Mouse (Mus musculus): Measurements from ENCODE around the gene Dpf2. TPM values are rescaled to one million over a fixed set of nuclear protein-coding genes. Genes with fewer than 3 reads are reported as not detected.

Dpf2 gene
- not detected in 2 replicates for polyA plus RNA-seq (2012; ENCODE audit: insufficient read depth, insufficient read length, low replicate concordance, missing spikeins)

GRCm38 (mm10) chr19:5913007-5913719 lies at the start of gene Dpf2:
Gene Dpf2 (minus strand): TSS chr19:5913010.
- Histone ChIP-seq H3K4me3 (ENCODE audit: insufficient read depth, low read depth, low read length) (peak within 1 kb of the TSS; percentile 89), H3K4me1 (ENCODE audit: control insufficient read depth, insufficient read depth, low read length) (peaks cover 11% of the 10 kb centered on the region), H3K27ac (ENCODE audit: insufficient read depth, low read depth, low read length) (peak within 1 kb of the TSS; percentile 82)
- 17% methylated on average over 13 of the region's 13 CpGs for WGBS
- TF ChIP-seq POLR2A (IDR thresholded peaks at IDR 0.05; ENCODE audit: insufficient read depth, low read depth, low read length) (peak; percentile 21; the same call in 1 of the 2 replicates), CTCF (IDR thresholded peaks at IDR 0.05; ENCODE audit: insufficient read depth, low read depth, low read length) (no peak)

GRCm38 (mm10) chr19:5957371-5957770 lies 44.6 kb upstream of the Dpf2 start:
- WGBS: 91% methylated on average over 5 of the region's 5 CpGs
- Histone ChIP-seq H3K27ac (ENCODE audit: insufficient read depth, low read depth, low read length) (no peak overlapping the region), H3K4me1 (ENCODE audit: control insufficient read depth, insufficient read depth, low read length) (no peaks in the 10 kb centered on the region), H3K4me3 (ENCODE audit: insufficient read depth, low read depth, low read length) (no peak overlapping the region)
- TF ChIP-seq CTCF (IDR thresholded peaks at IDR 0.05; ENCODE audit: insufficient read depth, low read depth, low read length): no peak
- TF ChIP-seq POLR2A (IDR thresholded peaks at IDR 0.05; ENCODE audit: insufficient read depth, low read depth, low read length): no peak

- 6% methylated on average over 3 of the region's 3 CpGs for WGBS
- Histone ChIP-seq H3K4me1 (ENCODE audit: control insufficient read depth, insufficient read depth, low read length) (no peaks in the 10 kb centered on the region), H3K4me3 (ENCODE audit: insufficient read depth, low read depth, low read length) (no peak overlapping the region), H3K27ac (ENCODE audit: insufficient read depth, low read depth, low read length) (no peak overlapping the region)
- TF ChIP-seq POLR2A (IDR thresholded peaks at IDR 0.05; ENCODE audit: insufficient read depth, low read depth, low read length): no peak
- no peak for TF ChIP-seq CTCF (IDR thresholded peaks at IDR 0.05; ENCODE audit: insufficient read depth, low read depth, low read length)
Measured at GRCm38 (mm10) chr19:5956685-5957084, 43.9 kb upstream of the Dpf2 start.

- H3K27ac ChIP-seq (ENCODE audit: insufficient read depth, low read depth, low read length): no peak overlapping the region
- H3K4me3 ChIP-seq (ENCODE audit: insufficient read depth, low read depth, low read length): no peak overlapping the region
- 87% methylated on average over 28 of the region's 28 CpGs for WGBS
- H3K4me1 ChIP-seq (ENCODE audit: control insufficient read depth, insufficient read depth, low read length): no peaks in the 10 kb centered on the region
- no peak for TF ChIP-seq POLR2A (IDR thresholded peaks at IDR 0.05; ENCODE audit: insufficient read depth, low read depth, low read length)
- TF ChIP-seq CTCF (IDR thresholded peaks at IDR 0.05; ENCODE audit: insufficient read depth, low read depth, low read length): no peak
Measured at GRCm38 (mm10) chr19:5955704-5956670, 43.2 kb upstream of the Dpf2 start.

- H3K4me1 ChIP-seq (ENCODE audit: control insufficient read depth, insufficient read depth, low read length): no peaks in the 10 kb centered on the region
- H3K4me3 ChIP-seq (ENCODE audit: insufficient read depth, low read depth, low read length): no peak overlapping the region
- no peak overlapping the region for H3K27ac ChIP-seq (ENCODE audit: insufficient read depth, low read depth, low read length)
- TF ChIP-seq CTCF (IDR thresholded peaks at IDR 0.05; ENCODE audit: insufficient read depth, low read depth, low read length) (no peak), POLR2A (IDR thresholded peaks at IDR 0.05; ENCODE audit: insufficient read depth, low read depth, low read length) (no peak)
- 95% methylated on average over 10 of the region's 10 CpGs for WGBS
Measured at GRCm38 (mm10) chr19:5954936-5955335, 42.1 kb upstream of the Dpf2 start.

- Histone ChIP-seq H3K4me1 (ENCODE audit: control insufficient read depth, insufficient read depth, low read length) (no peaks in the 10 kb centered on the region), H3K4me3 (ENCODE audit: insufficient read depth, low read depth, low read length) (no peak overlapping the region), H3K27ac (ENCODE audit: insufficient read depth, low read depth, low read length) (no peak overlapping the region)
- no peak for TF ChIP-seq POLR2A (IDR thresholded peaks at IDR 0.05; ENCODE audit: insufficient read depth, low read depth, low read length)
- no peak for TF ChIP-seq CTCF (IDR thresholded peaks at IDR 0.05; ENCODE audit: insufficient read depth, low read depth, low read length)
- 88% methylated on average over 22 of the region's 22 CpGs for WGBS
Measured at GRCm38 (mm10) chr19:5954031-5954710, 41.4 kb upstream of the Dpf2 start.

- H3K27ac ChIP-seq (ENCODE audit: insufficient read depth, low read depth, low read length): no peak overlapping the region
- H3K4me3 ChIP-seq (ENCODE audit: insufficient read depth, low read depth, low read length): no peak overlapping the region
- WGBS: 94% methylated on average over 19 of the region's 19 CpGs
- TF ChIP-seq POLR2A (IDR thresholded peaks at IDR 0.05; ENCODE audit: insufficient read depth, low read depth, low read length): no peak
- TF ChIP-seq CTCF (IDR thresholded peaks at IDR 0.05; ENCODE audit: insufficient read depth, low read depth, low read length): no peak
- no peaks in the 10 kb centered on the region for H3K4me1 ChIP-seq (ENCODE audit: control insufficient read depth, insufficient read depth, low read length)
Measured at GRCm38 (mm10) chr19:5953201-5953770, 40.5 kb upstream of the Dpf2 start.

- Histone ChIP-seq H3K27ac (ENCODE audit: insufficient read depth, low read depth, low read length) (no peak overlapping the region), H3K4me3 (ENCODE audit: insufficient read depth, low read depth, low read length) (no peak overlapping the region), H3K4me1 (ENCODE audit: control insufficient read depth, insufficient read depth, low read length) (no peaks in the 10 kb centered on the region)
- no peak for TF ChIP-seq POLR2A (IDR thresholded peaks at IDR 0.05; ENCODE audit: insufficient read depth, low read depth, low read length)
- TF ChIP-seq CTCF (IDR thresholded peaks at IDR 0.05; ENCODE audit: insufficient read depth, low read depth, low read length): no peak
- 86% methylated on average over 13 of the region's 13 CpGs for WGBS
Measured at GRCm38 (mm10) chr19:5952071-5952691, 39.4 kb upstream of the Dpf2 start.

Data from olfactory bulb, adult 2 months (tissue).